In the genomic region with DNA sequence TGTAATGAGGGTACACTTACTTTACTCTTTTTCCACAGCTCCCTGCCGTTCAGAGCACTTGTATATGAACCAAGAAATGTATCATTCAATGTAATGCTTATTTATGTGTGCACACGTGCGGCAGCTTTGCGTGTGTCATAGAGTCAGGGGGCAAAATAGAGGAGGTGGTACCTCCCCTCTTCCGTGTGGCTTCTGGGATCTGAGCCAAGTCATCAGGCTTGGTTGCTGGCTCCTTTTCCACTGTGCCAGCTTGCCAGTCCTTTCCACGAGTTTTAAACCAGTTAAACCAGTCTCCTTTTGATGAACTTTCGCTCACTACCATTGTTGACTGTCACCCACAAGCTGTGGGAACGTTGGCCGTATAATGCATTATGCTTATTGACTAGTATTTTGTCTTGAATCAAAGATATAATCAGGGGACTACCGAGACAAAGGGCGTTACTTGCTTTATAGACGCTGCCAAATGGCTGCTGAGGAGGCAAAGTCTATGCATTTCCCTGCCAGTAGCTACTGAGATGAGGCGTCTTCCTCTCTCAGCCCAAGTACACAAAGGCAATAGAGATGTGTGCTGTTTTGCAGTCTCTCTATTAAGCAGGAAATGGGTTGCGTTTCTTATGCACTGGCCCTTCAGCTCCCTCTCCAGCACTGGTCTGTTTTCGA, we compare ENCODE assay signal across 11 mouse cellular contexts. TPM values are rescaled to one million over a fixed set of nuclear protein-coding genes. Genes with fewer than 3 reads are reported as not detected.
DNase-seq lines count a peak whose midpoint lies in the region.
"Not testable (repeated sequence)": the region's sequence is repeated elsewhere in the genome, so short reads cannot be mapped to it uniquely, and the experiment has no call there.
"Had no signal": no experiment of that assay in that cellular context is flagged by ENCODE, and none has a peak within 500 bp of the region (broad histone marks: within the 10 kb centered on the region; RNA-seq: fewer than 3 reads in every experiment).

No protein-coding gene starts in this region.

- intact Hi-C loops in left cerebral cortex, postnatal 4 days (cut with DNase I): not testable (repeated sequence)

- DNase-seq in T-cell, adult 2 months (ENCODE audit: low spot score): peak; percentile 23
- DNase-seq in cerebellum, postnatal 10 days: peak; percentile 64 to 74
- DNase-seq in gastrocnemius, postnatal 25 days: peak; percentile 10
- DNase-seq in heart, adult 11 months: peak; percentile 93
- peak; percentile 18 for DNase-seq in kidney, adult 11 months
- DNase-seq in left cerebral cortex, postnatal 4 days: peak; percentile 41

RNA-seq across cellular contexts. Expression of gene G530012D18Rik, which starts 46.9 kb away (rescaled TPM):
- not detected for total RNA-seq in gastrocnemius, postnatal 25 days (2021)
- not detected for total RNA-seq in left cerebral cortex, postnatal 4 days (2021)
- total RNA-seq: adrenal gland, adult 2 months; adrenal gland, postnatal 10 days; adrenal gland, postnatal 25 days; adrenal gland, postnatal 4 days; forebrain, postnatal 0 days had no signal

Comparison
In these comparisons a context has a peak if more than half of its experiments do, and no peak if none do; other contexts are left out.
1. Peak in every context shown above with its lines: DNase-seq.
2. DNase-seq: peak in every context shown above with its lines; median percentile 93 in heart, adult 11 months; 69 in cerebellum, postnatal 10 days; 41 in left cerebral cortex, postnatal 4 days; 23 in T-cell, adult 2 months; 18 in kidney, adult 11 months; 10 in gastrocnemius, postnatal 25 days.